Mouse (Mus musculus): ENCODE measurements around the gene Hdgfl2.

DNA sequence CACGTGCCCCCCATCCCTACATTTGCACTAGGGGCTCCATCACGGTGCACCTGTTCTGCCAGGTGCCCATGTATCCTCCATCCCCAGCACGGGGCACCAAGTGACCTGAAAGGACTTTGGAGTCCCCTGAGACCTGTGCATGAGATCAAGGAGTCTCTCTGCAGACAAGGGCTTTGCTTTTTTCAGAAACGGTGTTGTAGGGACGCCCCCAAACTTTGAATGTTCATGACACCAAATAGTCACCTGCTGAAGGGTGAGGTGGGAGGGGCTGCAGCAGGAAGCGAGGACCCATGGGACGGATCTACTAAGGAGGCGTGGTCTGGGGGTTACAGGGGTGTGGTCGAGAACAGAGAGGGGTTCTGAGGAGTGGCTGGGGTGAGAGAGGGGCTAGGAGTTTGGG, 68.8 kb downstream of the Hdgfl2 start:
- TF ChIP-seq GATA1 (IDR thresholded peaks at IDR 0.05; ENCODE audit: borderline replicate concordance, low read length), result no peak
- no peak for TF ChIP-seq FLI1 (IDR thresholded peaks at IDR 0.05; ENCODE audit: low read length)
